Mouse (Mus musculus) cortical plate, adult 2 months (tissue): Measurements from ENCODE around the gene Inip.

Experiments
- CTCF ChIP-seq: fragments of 200-500 bp; IDR thresholded peaks from 2 replicates; pipeline ENCODE4 v1.5.1; 2011; ENCODE audit warnings: mild to moderate bottlenecking, control low read depth, low read length; ENCODE audit not compliant: insufficient read depth; ENCODE audit errors: extremely low read depth
- POLR2A ChIP-seq: fragments of 200-500 bp; IDR thresholded peaks from 2 replicates; pipeline ENCODE4 v1.6.1; 2011; ENCODE audit warnings: mild to moderate bottlenecking, low read length, control low read depth; ENCODE audit not compliant: insufficient read depth; ENCODE audit errors: extremely low read depth

DNA sequence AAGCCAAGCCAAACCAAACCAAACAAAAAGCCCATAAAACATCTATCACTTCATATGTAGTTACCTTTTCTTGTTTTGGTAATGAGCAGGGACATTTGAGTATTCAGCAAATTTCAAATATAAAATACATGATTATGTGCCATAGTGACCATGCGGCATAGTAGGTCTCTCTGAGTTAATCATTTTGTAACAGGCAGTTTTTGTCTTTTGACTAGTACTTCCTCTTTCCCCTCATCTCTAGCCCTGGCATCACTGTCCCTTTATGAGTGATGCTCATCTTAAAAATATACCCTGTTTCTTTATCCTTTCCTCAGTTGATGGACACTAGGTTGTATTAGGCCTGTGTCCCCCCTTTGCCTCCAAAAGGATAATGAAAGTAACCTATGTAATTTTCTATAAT is 20.1 kb upstream of the Inip start:
- TF ChIP-seq POLR2A (no peak), CTCF (no peak)
